Comparison of ENCODE assay signal across 25 mouse cellular contexts in the genomic region with DNA sequence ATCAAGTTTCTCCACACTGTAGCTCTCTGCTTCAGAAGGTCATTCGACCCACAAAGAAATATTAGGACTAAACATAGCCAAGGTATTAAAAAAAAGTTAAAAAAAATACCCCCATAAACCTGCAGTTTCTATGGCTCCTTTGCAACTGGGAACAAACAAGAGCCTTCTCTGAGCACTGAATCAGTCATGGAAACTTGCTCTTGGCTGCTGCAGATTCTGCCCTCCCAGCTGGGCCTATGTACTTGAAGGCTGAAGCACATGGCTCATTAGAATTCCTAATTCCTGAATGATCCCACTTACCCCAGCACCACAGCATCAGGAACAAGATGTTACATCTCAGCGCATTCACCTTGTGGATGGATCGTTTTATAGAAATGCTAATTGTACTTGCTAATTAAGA.
DNase-seq lines count a peak whose midpoint lies in the region; ATAC-seq lines count a peak whose summit lies in the region.
"Had no signal": no experiment of that assay in that cellular context is flagged by ENCODE, and none has a peak within 500 bp of the region (broad histone marks: within the 10 kb centered on the region; RNA-seq: fewer than 3 reads in every experiment).

No protein-coding gene starts in this region.

- no peak overlapping the region for H3K4me3 ChIP-seq in forebrain, embryonic 14.5 days (ENCODE audit: low read depth, low read length)
- H3K4me3 ChIP-seq in forebrain, embryonic 13.5 days: no peak overlapping the region
- no peak overlapping the region for H3K4me3 ChIP-seq in limb, embryonic 12.5 days (replicated peaks)
- no peak overlapping the region for H3K4me3 ChIP-seq in limb, embryonic 10.5 days
- H3K4me3 ChIP-seq in limb, embryonic 15.5 days: no peak overlapping the region
- no peak overlapping the region for H3K4me3 ChIP-seq in midbrain, embryonic 10.5 days
- H3K4me3 ChIP-seq: embryonic facial prominence, embryonic 12.5 days; embryonic facial prominence, embryonic 15.5 days; heart, adult 2 months; heart, embryonic 10.5 days; heart, embryonic 13.5 days had no signal

- no peak for ATAC-seq in forebrain, embryonic 14.5 days
- no peak for ATAC-seq in forebrain, embryonic 13.5 days
- no peak for ATAC-seq in limb, embryonic 12.5 days (ENCODE audit: insufficient number of reproducible peaks, insufficient read depth, low FRiP score, low TSS enrichment, low read depth)
- 0 out of 2 replicates have a peak, but pooled peaks have one; percentile 4 for ATAC-seq in limb, embryonic 15.5 days (ENCODE audit: insufficient number of reproducible peaks, low FRiP score, low TSS enrichment, low read depth)
- ATAC-seq: activated CD4-positive, CD25-positive, alpha-beta regulatory T cell, adult 4 months; forebrain, embryonic 16.5 days; hindbrain, postnatal 0 days had no signal

- no peaks in the 10 kb centered on the region for H3K27me3 ChIP-seq in forebrain, embryonic 14.5 days (replicated peaks; ENCODE audit: control insufficient read depth, insufficient read depth, low read length)
- peaks cover 3% of the 10 kb centered on the region; the same call in 1 of the 2 replicates for H3K27me3 ChIP-seq in forebrain, embryonic 13.5 days
- no peaks in the 10 kb centered on the region for H3K27me3 ChIP-seq in limb, embryonic 12.5 days
- no peaks in the 10 kb centered on the region for H3K27me3 ChIP-seq in limb, embryonic 10.5 days (ENCODE audit: low read depth, poor library complexity, severe bottlenecking)
- H3K27me3 ChIP-seq in limb, embryonic 15.5 days: no peaks in the 10 kb centered on the region
- no peaks in the 10 kb centered on the region for H3K27me3 ChIP-seq in midbrain, embryonic 10.5 days (ENCODE audit: low read depth, poor library complexity, severe bottlenecking)
- H3K27me3 ChIP-seq: embryonic facial prominence, embryonic 12.5 days; embryonic facial prominence, embryonic 15.5 days had no signal

- no peak overlapping the region for H3K27ac ChIP-seq in forebrain, embryonic 14.5 days (ENCODE audit: low read depth, low read length)
- no peak overlapping the region for H3K27ac ChIP-seq in forebrain, embryonic 13.5 days
- H3K27ac ChIP-seq in limb, embryonic 12.5 days: peak overlapping the region; percentile 2
- no peak overlapping the region for H3K27ac ChIP-seq in limb, embryonic 10.5 days
- no peak overlapping the region for H3K27ac ChIP-seq in limb, embryonic 15.5 days
- H3K27ac ChIP-seq in midbrain, embryonic 10.5 days (replicated peaks): no peak overlapping the region
- H3K27ac ChIP-seq: embryonic facial prominence, embryonic 12.5 days; embryonic facial prominence, embryonic 15.5 days; heart, adult 2 months; heart, embryonic 10.5 days; heart, embryonic 13.5 days; hindbrain, embryonic 14.5 days; hindbrain, postnatal 0 days had no signal

- no peaks in the 10 kb centered on the region for H3K9me3 ChIP-seq in forebrain, embryonic 14.5 days (replicated peaks; ENCODE audit: control insufficient read depth, low read length)
- H3K9me3 ChIP-seq in forebrain, embryonic 13.5 days (replicated peaks): 0 out of 2 replicates have a peak, but pooled peaks cover 4% of the 10 kb centered on the region
- no peaks in the 10 kb centered on the region for H3K9me3 ChIP-seq in limb, embryonic 12.5 days
- no peaks in the 10 kb centered on the region for H3K9me3 ChIP-seq in limb, embryonic 10.5 days (replicated peaks)
- no peaks in the 10 kb centered on the region for H3K9me3 ChIP-seq in limb, embryonic 15.5 days
- no peaks in the 10 kb centered on the region for H3K9me3 ChIP-seq in midbrain, embryonic 10.5 days (replicated peaks)
- H3K9me3 ChIP-seq: embryonic facial prominence, embryonic 12.5 days; embryonic facial prominence, embryonic 15.5 days; heart, embryonic 10.5 days; heart, embryonic 13.5 days had no signal

- no peaks in the 10 kb centered on the region for H3K36me3 ChIP-seq in forebrain, embryonic 14.5 days (ENCODE audit: control insufficient read depth, insufficient read depth, low read length)
- H3K36me3 ChIP-seq in forebrain, embryonic 13.5 days (ENCODE audit: poor library complexity, severe bottlenecking): no peaks in the 10 kb centered on the region
- H3K36me3 ChIP-seq in limb, embryonic 12.5 days: no peaks in the 10 kb centered on the region
- no peaks in the 10 kb centered on the region for H3K36me3 ChIP-seq in limb, embryonic 10.5 days
- H3K36me3 ChIP-seq in limb, embryonic 15.5 days: no peaks in the 10 kb centered on the region
- no peaks in the 10 kb centered on the region for H3K36me3 ChIP-seq in midbrain, embryonic 10.5 days
- H3K36me3 ChIP-seq: embryonic facial prominence, embryonic 12.5 days; embryonic facial prominence, embryonic 15.5 days; heart, embryonic 10.5 days; heart, embryonic 13.5 days had no signal

- peak; percentile 20 for DNase-seq in forebrain, embryonic 14.5 days (ENCODE audit: low spot score)
- no peak for DNase-seq in limb, embryonic 10.5 days (ENCODE audit: low spot score)
- DNase-seq in midbrain, embryonic 10.5 days (ENCODE audit: low spot score): no peak
- DNase-seq: adrenal gland, adult 8-10 months; adrenal gland, postnatal 25 days; cerebellum, adult 11 months; cerebellum, adult 2 months; cerebellum, adult 9-11 months; cerebellum, postnatal 25 days; gastrocnemius, postnatal 10 days; gastrocnemius, postnatal 36 days; heart, adult 2 months; heart, postnatal 14 days; heart, postnatal 4 days had no signal

- no peak overlapping the region for H3K9ac ChIP-seq in forebrain, embryonic 14.5 days (ENCODE audit: low read length)
- no peak overlapping the region for H3K9ac ChIP-seq in forebrain, embryonic 13.5 days
- no peak overlapping the region for H3K9ac ChIP-seq in limb, embryonic 12.5 days (replicated peaks)
- no peak overlapping the region for H3K9ac ChIP-seq in limb, embryonic 15.5 days
- H3K9ac ChIP-seq: embryonic facial prominence, embryonic 12.5 days; embryonic facial prominence, embryonic 15.5 days; heart, embryonic 13.5 days; hindbrain, embryonic 14.5 days had no signal

- H3K4me2 ChIP-seq in forebrain, embryonic 14.5 days (ENCODE audit: low read length): no peak overlapping the region
- no peak overlapping the region for H3K4me2 ChIP-seq in forebrain, embryonic 13.5 days
- H3K4me2 ChIP-seq in limb, embryonic 12.5 days: no peak overlapping the region
- no peak overlapping the region for H3K4me2 ChIP-seq in limb, embryonic 15.5 days
- H3K4me2 ChIP-seq: embryonic facial prominence, embryonic 12.5 days; embryonic facial prominence, embryonic 15.5 days; heart, embryonic 13.5 days; hindbrain, embryonic 14.5 days had no signal

- H3K4me1 ChIP-seq in forebrain, embryonic 14.5 days (ENCODE audit: control insufficient read depth, insufficient read depth, low read length): no peaks in the 10 kb centered on the region; the same call in 1 of the 2 replicates
- peaks cover 6% of the 10 kb centered on the region for H3K4me1 ChIP-seq in forebrain, embryonic 13.5 days
- H3K4me1 ChIP-seq in limb, embryonic 12.5 days (replicated peaks): 0 out of 2 replicates have a peak, but pooled peaks cover 8% of the 10 kb centered on the region
- peaks cover 11% of the 10 kb centered on the region; the same call in 1 of the 2 replicates for H3K4me1 ChIP-seq in limb, embryonic 10.5 days
- H3K4me1 ChIP-seq in limb, embryonic 15.5 days: no peaks in the 10 kb centered on the region; the same call in 1 of the 2 replicates
- H3K4me1 ChIP-seq in midbrain, embryonic 10.5 days: peaks cover 8% of the 10 kb centered on the region
- H3K4me1 ChIP-seq: embryonic facial prominence, embryonic 12.5 days; embryonic facial prominence, embryonic 15.5 days; heart, embryonic 10.5 days; heart, embryonic 13.5 days had no signal

- 66% methylated on average over 3 of the region's 3 CpGs for WGBS in forebrain, embryonic 14.5 days
- WGBS in forebrain, embryonic 13.5 days: 73% methylated on average over 3 of the region's 3 CpGs
- 61% methylated on average over 3 of the region's 3 CpGs for WGBS in limb, embryonic 12.5 days
- WGBS in limb, embryonic 10.5 days: 91% methylated on average over 3 of the region's 3 CpGs
- WGBS in limb, embryonic 15.5 days: 63% methylated on average over 3 of the region's 3 CpGs
- WGBS in midbrain, embryonic 10.5 days: 87% methylated on average over 3 of the region's 3 CpGs
